Mouse (Mus musculus): Measurements from ENCODE around the gene Rps18.
"Not testable (repeated sequence)": the region's sequence is repeated elsewhere in the genome, so short reads cannot be mapped to it uniquely, and the experiment has no call there.

- not testable (repeated sequence) for TF ChIP-seq POLR2A (IDR thresholded peaks at IDR 0.05; ENCODE audit: insufficient read length, low read depth); TCF12 (IDR thresholded peaks at IDR 0.05; ENCODE audit: insufficient read depth, poor library complexity, severe bottlenecking); CEBPB (IDR thresholded peaks at IDR 0.05; ENCODE audit: insufficient read depth, poor library complexity, severe bottlenecking); SRF (IDR thresholded peaks at IDR 0.05; ENCODE audit: control insufficient read depth, insufficient read length, low read depth); POLR2AphosphoS2 (IDR thresholded peaks at IDR 0.05; ENCODE audit: insufficient read length, low read depth); E2F4 (IDR thresholded peaks at IDR 0.05; ENCODE audit: insufficient read depth); MYOG (IDR thresholded peaks at IDR 0.05; ENCODE audit: control insufficient read depth in 1 of 3, insufficient read depth in 1 of 3, insufficient read length in 2 of 3, low read depth in 2 of 3); MAX (IDR thresholded peaks at IDR 0.05; ENCODE audit: low read depth); USF1 (IDR thresholded peaks at IDR 0.05; ENCODE audit: low read depth); MYOD1 (IDR thresholded peaks at IDR 0.05; ENCODE audit: control insufficient read depth in 1 of 3, insufficient read length in 2 of 3, low read depth in 2 of 3); REST (IDR thresholded peaks at IDR 0.05; ENCODE audit: insufficient read depth, insufficient read length); TCF3 (IDR thresholded peaks at IDR 0.05; ENCODE audit: insufficient read length, low read depth)
Measured at GRCm38 (mm10) chr17:34000796-34001195, 45.0 kb upstream of the Rps18 start.
